Mouse (Mus musculus) layer of hippocampus, postnatal 14 days (tissue): ENCODE results near the gene Esam. TPM values are rescaled to one million over a fixed set of nuclear protein-coding genes. Genes with fewer than 3 reads are reported as not detected.
A peak's percentile ranks its signal among the peaks of the same experiment; 100 is the strongest.

ENCODE experiments used
- DNase-seq, 2 experiments: peaks; one replicate each; pipeline ENCODE4 v3.0.0; 2021 to 2022; ENCODE audit warnings: low spot score in 2 of 2, mixed read lengths in 1 of 2
- long read RNA-seq, 2 experiments: library from polyadenylated mRNA; stranded (forward); transcript quantifications; one replicate each; pipeline ENCODE4 v2.0.0; 2021
- total RNA-seq, 2 experiments: library from RNA; stranded (reverse); gene quantifications; 2 replicates each; pipeline ENCODE4 v1.2.3; 2021

The Esam gene
- total RNA-seq: 10 to 100 TPM; 26.9 to 27.8 TPM
- long read RNA-seq, experiment 1, transcript Esam-201 (7 exons, 1,865 nt): major isoform, 36 of 43 reads
- long read RNA-seq, experiment 1, partial matches to known transcripts: 0 of 43 reads
- long read RNA-seq, experiment 1, other reads (novel, unspliced or antisense): 7 of 43 reads
- long read RNA-seq, experiment 2, transcript Esam-201 (7 exons, 1,865 nt): major isoform, 44 of 55 reads
- long read RNA-seq, experiment 2, partial matches to known transcripts: 1 of 55 reads
- long read RNA-seq, experiment 2, other reads (novel, unspliced or antisense): 10 of 55 reads

GRCm38 (mm10) chr9:37527396-37528224 lies at the start of gene Esam:
Gene Esam (plus strand): TSS chr9:37528078.
- no peak for DNase-seq

- no peak for DNase-seq
Observed at GRCm38 (mm10) chr9:37485146-37485545, 42.7 kb upstream of the Esam start.

GRCm38 (mm10) chr9:37488041-37488440 lies 39.8 kb upstream of the Esam start:
- DNase-seq: no peak

GRCm38 (mm10) chr9:37488611-37489396 lies 39.1 kb upstream of the Esam start, which contains the start of gene Msantd2:
Gene Msantd2 (plus strand): TSS chr9:37489319.
- peak; percentile 88 to 89 for DNase-seq

- DNase-seq: peak; percentile 31 to 37
Observed at GRCm38 (mm10) chr9:37489446-37490120, 38.3 kb upstream of the Esam start.

- DNase-seq: no peak
Observed at GRCm38 (mm10) chr9:37495761-37496160, 32.1 kb upstream of the Esam start.

- no peak for DNase-seq
Observed at GRCm38 (mm10) chr9:37496325-37496724, 31.6 kb upstream of the Esam start.

GRCm38 (mm10) chr9:37500201-37500600 lies 27.7 kb upstream of the Esam start:
- DNase-seq: no peak

GRCm38 (mm10) chr9:37501170-37501569 lies 26.7 kb upstream of the Esam start:
- no peak for DNase-seq

GRCm38 (mm10) chr9:37504348-37504747 lies 23.5 kb upstream of the Esam start:
- DNase-seq: no peak

GRCm38 (mm10) chr9:37506023-37506422 lies 21.9 kb upstream of the Esam start:
- DNase-seq: peak in 1 of 2 experiments; percentile 57

GRCm38 (mm10) chr9:37512097-37512496 lies 15.8 kb upstream of the Esam start:
- DNase-seq: no peak

GRCm38 (mm10) chr9:37514456-37514855 lies 13.4 kb upstream of the Esam start:
- DNase-seq: no peak

GRCm38 (mm10) chr9:37517467-37517866 lies 10.4 kb upstream of the Esam start:
- no peak for DNase-seq

GRCm38 (mm10) chr9:37518991-37519390 lies 8.9 kb upstream of the Esam start:
- no peak for DNase-seq

- no peak for DNase-seq
Observed at GRCm38 (mm10) chr9:37519995-37520394, 7.9 kb upstream of the Esam start.

GRCm38 (mm10) chr9:37525461-37525860 lies 2.4 kb upstream of the Esam start:
- no peak for DNase-seq

GRCm38 (mm10) chr9:37526443-37527395 lies 1.2 kb upstream of the Esam start:
- no peak for DNase-seq

GRCm38 (mm10) chr9:37528225-37528970 lies 520 bp downstream of the Esam start:
- no peak for DNase-seq
